ENCODE assay signal across 18 mouse cellular contexts in the genomic region with DNA sequence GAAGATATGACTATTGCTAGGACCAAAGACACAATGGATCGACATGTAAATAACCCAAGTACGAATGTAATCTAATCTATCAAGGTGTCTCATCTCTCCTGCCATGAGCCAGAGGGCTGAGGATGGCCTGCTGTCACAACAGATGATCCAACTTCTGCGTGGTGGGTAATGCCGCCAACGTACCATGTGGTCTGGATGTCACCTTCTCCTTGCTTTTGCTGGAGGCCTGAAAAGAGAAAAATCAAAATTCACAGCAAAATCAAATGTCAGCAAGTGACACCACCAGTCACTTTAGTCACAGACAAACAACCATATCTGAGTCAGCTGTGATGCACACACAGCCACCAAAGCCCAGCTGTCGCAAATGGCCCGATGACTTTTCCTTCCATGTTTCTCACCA. TPM values are rescaled to one million over a fixed set of nuclear protein-coding genes. Genes with fewer than 3 reads are reported as not detected.
DNase-seq lines count a peak whose midpoint lies in the region; ATAC-seq lines count a peak whose summit lies in the region.
"Had no signal": no experiment of that assay in that cellular context is flagged by ENCODE, and none has a peak within 500 bp of the region (broad histone marks: within the 10 kb centered on the region; RNA-seq: fewer than 3 reads in every experiment).

No protein-coding gene starts in this region.

- DNase-seq in layer of hippocampus, adult 11-12 months (ENCODE audit: low spot score) = peak; percentile 60
- no peak for DNase-seq in layer of hippocampus, adult 9-10 months (ENCODE audit: low spot score)
- peak; percentile 42 for DNase-seq in brain, adult 2 months (ENCODE audit: low read depth, low spot score)
- DNase-seq in layer of hippocampus, adult 8-10 months (ENCODE audit: low spot score in 2 of 2) = peak; percentile 61 to 68
- peak; percentile 25 to 42 for DNase-seq in layer of hippocampus, postnatal 25 days (ENCODE audit: extremely low spot score in 1 of 2, low spot score in 1 of 2)
- DNase-seq in heart, postnatal 25 days (ENCODE audit: low spot score) = no peak
- DNase-seq: adrenal gland, postnatal 14 days; cerebellum, adult 18-20 months; cerebellum, adult 9-11 months; cerebellum, postnatal 36 days; gastrocnemius, postnatal 36 days; heart, adult 11 months; heart, postnatal 4 days had no signal

- ATAC-seq in erythroblast, adult 5-6 weeks (replicated peaks; ENCODE audit: low FRiP score, poor library complexity, severe bottlenecking) = no peak
- ATAC-seq: activated CD4-positive, CD25-positive, alpha-beta regulatory T cell, adult 4 months; forebrain, embryonic 14.5 days; Patski had no signal

- intact Hi-C loops in heart, postnatal 25 days (cut with DNase I) = no loop called here

RNA-seq across cellular contexts. Expression of a gene that starts 22.9 kb away (rescaled TPM):
- 1 to 10 TPM in 3 of 4 experiments, under 1 TPM in 1; 0.75 to 2.1 (median 1.4) TPM for total RNA-seq in layer of hippocampus, adult 8-10 months (2022)
- 1 to 10 TPM; 1.0 to 2.4 TPM for total RNA-seq in layer of hippocampus, postnatal 25 days (2021)
- total RNA-seq in erythroblast, adult 5-6 weeks (2015; ENCODE audit: low replicate concordance) = not detected in 2 replicates
- not detected in 2 replicates for total RNA-seq in erythroblast, adult 5-6 weeks (2017; ENCODE audit: low replicate concordance)
- total RNA-seq in heart, postnatal 25 days (2021) = under 1 TPM; 0.25 to 0.60 TPM
- total RNA-seq: MEL had no signal

RNA-seq across cellular contexts. Expression of a gene that starts 27.0 kb away (rescaled TPM):
- 1 to 10 TPM in 1 of 4 experiments, under 1 TPM in 3; 0.34 to 1.3 (median 0.53) TPM for total RNA-seq in layer of hippocampus, adult 8-10 months (2022)
- under 1 TPM; 0.44 to 0.68 TPM for total RNA-seq in layer of hippocampus, postnatal 25 days (2021)
- total RNA-seq in erythroblast, adult 5-6 weeks (2015; ENCODE audit: low replicate concordance) = not detected in 2 replicates
- total RNA-seq in erythroblast, adult 5-6 weeks (2017; ENCODE audit: low replicate concordance) = not detected in 2 replicates
- total RNA-seq in heart, postnatal 25 days (2021) = under 1 TPM; 0.11 to 0.16 TPM
- total RNA-seq: MEL had no signal

Comparison
In these comparisons a context has a peak if more than half of its experiments do, and no peak if none do; other contexts are left out.
1. DNase-seq: peak in layer of hippocampus, adult 11-12 months (single experiment), brain, adult 2 months (single experiment), layer of hippocampus, adult 8-10 months (2 of 2) and layer of hippocampus, postnatal 25 days (2 of 2); none in layer of hippocampus, adult 9-10 months (single experiment) and heart, postnatal 25 days (single experiment).